In the genomic region with DNA sequence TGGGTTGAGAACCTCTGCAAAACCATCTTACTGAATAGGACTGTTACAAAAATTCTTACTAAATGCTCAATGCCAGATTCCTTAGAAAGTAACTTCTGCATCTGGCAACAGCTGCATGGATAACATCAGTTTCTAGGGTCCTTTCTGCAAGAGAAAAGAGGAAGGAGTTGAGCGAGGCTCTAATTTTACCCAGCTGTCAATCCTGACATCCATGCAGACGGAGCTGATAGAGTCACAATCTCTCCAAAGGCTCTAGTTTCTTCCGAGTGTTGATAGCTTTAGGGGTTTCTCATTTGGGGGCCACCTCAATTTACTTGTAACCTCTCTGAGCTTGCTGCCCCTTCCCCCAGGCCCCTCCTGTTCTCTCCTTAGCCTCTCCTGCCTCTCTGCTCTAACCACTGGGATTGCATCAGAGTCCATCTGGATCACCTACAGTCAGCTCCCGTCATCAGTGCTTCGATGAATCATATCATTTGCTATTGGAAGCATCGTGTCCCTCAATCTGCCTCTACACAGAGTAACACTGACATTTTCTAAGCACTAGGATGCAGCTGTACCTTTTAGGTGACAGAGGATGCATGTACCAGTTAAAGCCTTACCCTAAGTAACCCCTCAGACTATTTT, we compare ENCODE assay signal across 21 mouse cellular contexts. TPM values are rescaled to one million over a fixed set of nuclear protein-coding genes. Genes with fewer than 3 reads are reported as not detected.
DNase-seq lines count a peak whose midpoint lies in the region; TF ChIP-seq lines count a peak whose summit lies in the region.
"Had no signal": no experiment of that assay in that cellular context is flagged by ENCODE, and none has a peak within 500 bp of the region (broad histone marks: within the 10 kb centered on the region; RNA-seq: fewer than 3 reads in every experiment).

No protein-coding gene starts in this region.

- H3K4me3 ChIP-seq in C2C12 (ENCODE audit: insufficient read depth, poor library complexity, severe bottlenecking): no peak overlapping the region
- H3K4me3 ChIP-seq in bone marrow macrophage, adult 2 months (ENCODE audit: insufficient read depth, low read length): peak overlapping the region; percentile 13
- no peak overlapping the region for H3K4me3 ChIP-seq in macrophage (ENCODE audit: inconsistent target)
- H3K4me3 ChIP-seq: forebrain, embryonic 12.5 days; gastrocnemius, adult 2 months; heart, embryonic 13.5 days; lung, embryonic 15.5 days; midbrain, embryonic 12.5 days had no signal

- TF ChIP-seq CTCF in C2C12 (IDR thresholded peaks at IDR 0.05; ENCODE audit: control insufficient read depth, insufficient read depth, insufficient read length): no peak
- no peak for TF ChIP-seq CTCF in bone marrow macrophage, adult 2 months (IDR thresholded peaks at IDR 0.05; ENCODE audit: low read depth, low read length)

- WGBS in macrophage (ENCODE audit: missing documents): 15% methylated on average over 6 of the region's 6 CpGs

- H3K27ac ChIP-seq in bone marrow macrophage, adult 2 months (ENCODE audit: insufficient read depth, low read depth, low read length): peak overlapping the region; percentile 2; the same call in 1 of the 2 replicates
- peak overlapping the region; percentile 40 for H3K27ac ChIP-seq in macrophage
- H3K27ac ChIP-seq: forebrain, embryonic 12.5 days; gastrocnemius, adult 2 months; heart, embryonic 13.5 days; hindbrain, postnatal 0 days; liver, embryonic 14.5 days; lung, embryonic 15.5 days; midbrain, embryonic 12.5 days had no signal

- DNase-seq in layer of hippocampus, adult 18-20 months (ENCODE audit: low spot score in 2 of 2): peak; percentile 46 to 69
- DNase-seq in layer of hippocampus, adult 8-10 months (ENCODE audit: low spot score in 2 of 2): no peak
- DNase-seq in adrenal gland, postnatal 36 days: no peak
- no peak for DNase-seq in thymus, postnatal 36 days
- DNase-seq in thymus, postnatal 4 days: no peak
- DNase-seq: cerebellum, adult 9-11 months; gastrocnemius, adult 2 months; kidney, adult 18-20 months; kidney, postnatal 10 days; lung, postnatal 4 days; spleen, adult 18-20 months; thymus, adult 18-20 months had no signal

- no peaks in the 10 kb centered on the region for H3K27me3 ChIP-seq in C2C12 (ENCODE audit: control insufficient read depth, insufficient read depth, insufficient read length)
- H3K27me3 ChIP-seq: forebrain, embryonic 12.5 days; heart, embryonic 13.5 days; lung, embryonic 15.5 days; midbrain, embryonic 12.5 days had no signal

- H3K79me2 ChIP-seq in C2C12 (ENCODE audit: control insufficient read depth, insufficient read depth) (no peaks in the 10 kb centered on the region), macrophage (ENCODE audit: inconsistent target) (no peaks in the 10 kb centered on the region)

- no peaks in the 10 kb centered on the region for H3K79me3 ChIP-seq in C2C12 (ENCODE audit: low read depth)

- no peak for TF ChIP-seq POLR2A in bone marrow macrophage, adult 2 months (IDR thresholded peaks at IDR 0.05; ENCODE audit: borderline replicate concordance, low read depth, low read length)

- peaks cover 36% of the 10 kb centered on the region for H3K4me1 ChIP-seq in bone marrow macrophage, adult 2 months (ENCODE audit: control insufficient read depth, insufficient read depth, low read length)
- H3K4me1 ChIP-seq: forebrain, embryonic 12.5 days; lung, embryonic 15.5 days; midbrain, embryonic 12.5 days had no signal

- no peak overlapping the region for H3ac ChIP-seq in C2C12 (ENCODE audit: control insufficient read depth, insufficient read length, low read depth)

- H3K36me3 ChIP-seq in C2C12 (ENCODE audit: control insufficient read depth, insufficient read depth): no peaks in the 10 kb centered on the region
- no peaks in the 10 kb centered on the region for H3K36me3 ChIP-seq in macrophage (ENCODE audit: inconsistent target)
- H3K36me3 ChIP-seq: forebrain, embryonic 12.5 days; heart, embryonic 13.5 days; lung, embryonic 15.5 days; midbrain, embryonic 12.5 days had no signal

TF ChIP-seq in C2C12, 6 proteins besides CTCF, POLR2A, EP300 and RAD21:
- peak; percentile 78 for TF ChIP-seq CEBPB (IDR thresholded peaks at IDR 0.05; ENCODE audit: low read depth)
- no peak for TF ChIP-seq FOSL1 (IDR thresholded peaks at IDR 0.05; ENCODE audit: insufficient read depth, low read length, poor library complexity, severe bottlenecking)

RNA-seq across cellular contexts. Expression of a gene that starts 29.1 kb away (rescaled TPM):
- total RNA-seq in layer of hippocampus, adult 18-20 months (2021): 100 to 1,000 TPM; 376 to 382 TPM
- 100 to 1,000 TPM; 293 to 382 (median 331) TPM for total RNA-seq in layer of hippocampus, adult 8-10 months (2022)
- 257 TPM for polyA plus RNA-seq in C2C12 (2012; fragmentation: generic; extraction: Trizol)
- polyA plus RNA-seq in bone marrow macrophage, adult 2 months (2012; ENCODE audit: insufficient read depth, insufficient read length, missing spikeins): 49.3 and 50.0 TPM in 2 replicates
- total RNA-seq in macrophage (2018; cell fraction: chromatin; rRNA removed): 100 to 1,000 TPM in 4 of 26 experiments, 10 to 100 TPM in 16, 1 to 10 TPM in 6; 6.8 to 147 (median 26.0) TPM
- total RNA-seq in macrophage (2018; cell fraction: cytosol; rRNA removed): 10 to 100 TPM; 10.9 to 73.8 (median 29.3) TPM
- total RNA-seq in macrophage (2018; cell fraction: nucleus; rRNA removed): 100 to 1,000 TPM in 2 of 26 experiments, 10 to 100 TPM in 22, 1 to 10 TPM in 2; 8.0 to 112 (median 27.7) TPM
- polyA plus RNA-seq in macrophage (2018): 28.1 to 57.5 TPM (median 47.7 TPM) in 3 replicates
- 100 to 1,000 TPM in 1 of 2 experiments, 10 to 100 TPM in 1; 86.1 to 156 TPM for total RNA-seq in adrenal gland, postnatal 36 days (2021)

RNA-seq across cellular contexts. Expression of a gene that starts 32.7 kb away (rescaled TPM):
- total RNA-seq in layer of hippocampus, adult 18-20 months (2021): 1 to 10 TPM; 5.0 to 7.9 TPM
- 1 to 10 TPM; 6.1 to 6.5 (median 6.4) TPM for total RNA-seq in layer of hippocampus, adult 8-10 months (2022)
- polyA plus RNA-seq in C2C12 (2012; fragmentation: generic; extraction: Trizol) (22.9 TPM), macrophage (2018) (0.26 to 2.1 TPM (median 0.82 TPM) in 3 replicates)
- polyA plus RNA-seq in bone marrow macrophage, adult 2 months (2012; ENCODE audit: insufficient read depth, insufficient read length, missing spikeins): 2.5 and 3.2 TPM in 2 replicates
- total RNA-seq in macrophage (2018; cell fraction: chromatin; rRNA removed): 10 to 100 TPM in 12 of 26 experiments, 1 to 10 TPM in 14; 1.5 to 45.5 (median 8.2) TPM
- total RNA-seq in macrophage (2018; cell fraction: cytosol; rRNA removed): 1 to 10 TPM in 17 of 26 experiments, under 1 TPM in 9; 0.48 to 9.2 (median 1.2) TPM
- 10 to 100 TPM in 10 of 26 experiments, 1 to 10 TPM in 16; 1.1 to 35.4 (median 6.7) TPM for total RNA-seq in macrophage (2018; cell fraction: nucleus; rRNA removed)
- total RNA-seq in adrenal gland, postnatal 36 days (2021): 1 to 10 TPM; 2.6 to 5.3 TPM

Comparison
In these comparisons a context has a peak if more than half of its experiments do, and no peak if none do; other contexts are left out.
1. DNase-seq: peak in layer of hippocampus, adult 18-20 months (2 of 2); none in layer of hippocampus, adult 8-10 months (0 of 2), adrenal gland, postnatal 36 days (0 of 2), thymus, postnatal 36 days (0 of 2) and thymus, postnatal 4 days (single experiment).